Comparison of ENCODE assay signal across 8 mouse cellular contexts in genomic region chr15:97828221-97828842, GRCm38 (mm10). TPM values are rescaled to one million over a fixed set of nuclear protein-coding genes. Genes with fewer than 3 reads are reported as not detected.
DNase-seq lines count a peak whose midpoint lies in the region; ATAC-seq and TF ChIP-seq lines count a peak whose summit lies in the region.

No protein-coding gene starts in this region.

- no peak for ATAC-seq in limb, embryonic 13.5 days (ENCODE audit: low FRiP score, low read depth)
- ATAC-seq in stomach, postnatal 0 days (ENCODE audit: low FRiP score, low TSS enrichment) = no peak
- ATAC-seq in cerebellum, adult (ENCODE audit: insufficient number of reproducible peaks, low FRiP score, low TSS enrichment) = no peak

- 23% methylated on average over 6 of the region's 6 CpGs for WGBS in heart, adult 2 months
- WGBS in spleen, adult 2 months = 35% methylated on average over 6 of the region's 6 CpGs
- 34% methylated on average over 6 of the region's 6 CpGs for WGBS in limb, embryonic 13.5 days
- 50% methylated on average over 6 of the region's 6 CpGs for whole genome bisulfite sequencing in stomach, postnatal 0 days

- H3K4me1 ChIP-seq in heart, adult 2 months (ENCODE audit: control insufficient read depth, insufficient read depth, low read length) = peaks cover 34% of the 10 kb centered on the region
- H3K4me1 ChIP-seq in spleen, adult 2 months (ENCODE audit: control insufficient read depth, insufficient read depth, insufficient read length) = peaks cover 66% of the 10 kb centered on the region; the same call in 1 of the 2 replicates
- H3K4me1 ChIP-seq in limb, embryonic 13.5 days = peaks cover 82% of the 10 kb centered on the region
- H3K4me1 ChIP-seq in stomach, postnatal 0 days (replicated peaks; ENCODE audit: control insufficient read depth, insufficient read depth) = peaks cover 19% of the 10 kb centered on the region

- 0 out of 2 replicates have a peak, but pooled peaks cover 4% of the 10 kb centered on the region for H3K79me2 ChIP-seq in heart, adult 2 months (replicated peaks; ENCODE audit: control insufficient read depth, insufficient read depth, low read length)

- peak overlapping the region; percentile 75 for H3K4me3 ChIP-seq in heart, adult 2 months
- peak overlapping the region; percentile 2; the same call in 1 of the 2 replicates for H3K4me3 ChIP-seq in spleen, adult 2 months (ENCODE audit: extremely low read depth, insufficient read depth, insufficient read length)
- H3K4me3 ChIP-seq in limb, embryonic 13.5 days = peak overlapping the region; percentile 17
- H3K4me3 ChIP-seq in stomach, postnatal 0 days (ENCODE audit: low read depth, low read length) = no peak overlapping the region

- peaks cover 9% of the 10 kb centered on the region for H3K36me3 ChIP-seq in heart, adult 2 months (ENCODE audit: control insufficient read depth, insufficient read depth, low read length)
- 0 out of 2 replicates have a peak, but pooled peaks cover 2% of the 10 kb centered on the region for H3K36me3 ChIP-seq in spleen, adult 2 months (ENCODE audit: control insufficient read depth, insufficient read depth, low read length)
- peaks cover 15% of the 10 kb centered on the region; the same call in 1 of the 2 replicates for H3K36me3 ChIP-seq in limb, embryonic 13.5 days
- no peaks in the 10 kb centered on the region for H3K36me3 ChIP-seq in stomach, postnatal 0 days (ENCODE audit: control insufficient read depth, insufficient read depth, low read length)

- peak overlapping the region; percentile 88 for H3K27ac ChIP-seq in heart, adult 2 months
- peak overlapping the region; percentile 93 for H3K27ac ChIP-seq in spleen, adult 2 months (ENCODE audit: insufficient read depth, low read length)
- H3K27ac ChIP-seq in limb, embryonic 13.5 days = peak overlapping the region; percentile 70
- peak overlapping the region; percentile 41 for H3K27ac ChIP-seq in stomach, postnatal 0 days (replicated peaks)

- no peaks in the 10 kb centered on the region for H3K9me3 ChIP-seq in limb, embryonic 13.5 days
- no peaks in the 10 kb centered on the region for H3K9me3 ChIP-seq in stomach, postnatal 0 days (ENCODE audit: control insufficient read depth, low read length)

- peak overlapping the region; percentile 80 for H3K4me2 ChIP-seq in limb, embryonic 13.5 days (replicated peaks)
- peak overlapping the region; percentile 6; the same call in 1 of the 2 replicates for H3K4me2 ChIP-seq in stomach, postnatal 0 days (replicated peaks; ENCODE audit: low read depth)

- no peak for DNase-seq in heart, adult 2 months
- DNase-seq in heart, postnatal 36 days = no peak
- DNase-seq in spleen, adult 2 months (ENCODE audit: low read depth in 1 of 2, low spot score in 2 of 2) = no peak
- DNase-seq in spleen, adult 12 weeks (ENCODE audit: low spot score) = no peak
- no peak for DNase-seq in stomach, postnatal 0 days (ENCODE audit: low spot score)
- no peak for DNase-seq in yolk sac, embryonic 10.5 days (ENCODE audit: low spot score)

- TF ChIP-seq EP300 in heart, adult 2 months (IDR thresholded peaks at IDR 0.05; ENCODE audit: insufficient read depth, low read depth, low read length) = no peak
- no peak for TF ChIP-seq EP300 in stomach, postnatal 0 days (optimal IDR thresholded peaks at IDR 0.05)

- no peak for TF ChIP-seq POLR2A in heart, adult 2 months (IDR thresholded peaks at IDR 0.05; ENCODE audit: insufficient read depth, low read depth, low read length)
- no peak for TF ChIP-seq POLR2A in spleen, adult 2 months (IDR thresholded peaks at IDR 0.05; ENCODE audit: low read depth, low read length)

- intact Hi-C loops in heart, adult 2 months (cut with DNase I) = no loop called here
- intact Hi-C loops in heart, postnatal 36 days (cut with DNase I) = no loop called here

- TF ChIP-seq CTCF in heart, adult 2 months (IDR thresholded peaks at IDR 0.05) = no peak
- no peak for TF ChIP-seq CTCF in spleen, adult 2 months (IDR thresholded peaks at IDR 0.05; ENCODE audit: extremely low read depth, insufficient read depth, insufficient read length, insufficient replicate concordance)
- TF ChIP-seq CTCF in stomach, postnatal 0 days (IDR thresholded peaks at IDR 0.05; ENCODE audit: low read depth) = no peak

- H3K27me3 ChIP-seq in heart, adult 2 months (ENCODE audit: control insufficient read depth, insufficient read depth, low read length) = no peaks in the 10 kb centered on the region
- no peaks in the 10 kb centered on the region for H3K27me3 ChIP-seq in spleen, adult 2 months (ENCODE audit: control insufficient read depth, insufficient read depth, low read length)
- H3K27me3 ChIP-seq in limb, embryonic 13.5 days = no peaks in the 10 kb centered on the region
- H3K27me3 ChIP-seq in stomach, postnatal 0 days (ENCODE audit: control insufficient read depth, insufficient read depth, low read length) = no peaks in the 10 kb centered on the region

- peak overlapping the region; percentile 46 for H3K9ac ChIP-seq in heart, adult 2 months (ENCODE audit: low read depth, low read length)
- H3K9ac ChIP-seq in limb, embryonic 13.5 days = peak overlapping the region; percentile 98; the same call in 1 of the 2 replicates
- H3K9ac ChIP-seq in stomach, postnatal 0 days (ENCODE audit: low read length) = no peak overlapping the region

RNA-seq across cellular contexts. Expression of gene Hdac7, which starts 16.0 kb away (rescaled TPM):
- 10 to 100 TPM; 23.7 to 25.7 TPM for total RNA-seq in heart, adult 2 months (2021)
- 54.9 and 61.8 TPM in 2 replicates for polyA plus RNA-seq in heart, adult 2 months (2012; rRNA removed)
- 10 to 100 TPM; 26.9 to 37.1 TPM for total RNA-seq in heart, postnatal 36 days (2021)
- 104 and 137 TPM in 2 replicates for polyA plus RNA-seq in spleen, adult 2 months (2012; rRNA removed)
- 32.6 and 34.8 TPM in 2 replicates for polyA plus RNA-seq in limb, embryonic 13.5 days (2015; fragmentation: Nextera tagmentation; extraction: Ambion mirVana)
- 8.0 and 9.4 TPM in 2 replicates for polyA plus RNA-seq in stomach, postnatal 0 days (2015; fragmentation: Nextera tagmentation; extraction: Ambion mirVana)

RNA-seq across cellular contexts. Expression of gene Slc48a1, which starts 50.0 kb away (rescaled TPM):
- total RNA-seq in heart, adult 2 months (2021) = 10 to 100 TPM; 72.7 to 73.0 TPM
- polyA plus RNA-seq in heart, adult 2 months (2012; rRNA removed) = 82.8 and 85.3 TPM in 2 replicates
- total RNA-seq in heart, postnatal 36 days (2021) = 10 to 100 TPM; 73.3 to 84.1 TPM
- 94.0 and 117 TPM in 2 replicates for polyA plus RNA-seq in spleen, adult 2 months (2012; rRNA removed)
- 39.5 and 41.7 TPM in 2 replicates for polyA plus RNA-seq in limb, embryonic 13.5 days (2015; fragmentation: Nextera tagmentation; extraction: Ambion mirVana)
- polyA plus RNA-seq in stomach, postnatal 0 days (2015; fragmentation: Nextera tagmentation; extraction: Ambion mirVana) = 36.7 and 40.7 TPM in 2 replicates

Comparison
In these comparisons a context has a peak if more than half of its experiments do, and no peak if none do; other contexts are left out.
1. H3K27ac ChIP-seq: peak in every context shown above with its lines; median percentile 93 in spleen, adult 2 months; 88 in heart, adult 2 months; 70 in limb, embryonic 13.5 days; 41 in stomach, postnatal 0 days.